In the genomic region with DNA sequence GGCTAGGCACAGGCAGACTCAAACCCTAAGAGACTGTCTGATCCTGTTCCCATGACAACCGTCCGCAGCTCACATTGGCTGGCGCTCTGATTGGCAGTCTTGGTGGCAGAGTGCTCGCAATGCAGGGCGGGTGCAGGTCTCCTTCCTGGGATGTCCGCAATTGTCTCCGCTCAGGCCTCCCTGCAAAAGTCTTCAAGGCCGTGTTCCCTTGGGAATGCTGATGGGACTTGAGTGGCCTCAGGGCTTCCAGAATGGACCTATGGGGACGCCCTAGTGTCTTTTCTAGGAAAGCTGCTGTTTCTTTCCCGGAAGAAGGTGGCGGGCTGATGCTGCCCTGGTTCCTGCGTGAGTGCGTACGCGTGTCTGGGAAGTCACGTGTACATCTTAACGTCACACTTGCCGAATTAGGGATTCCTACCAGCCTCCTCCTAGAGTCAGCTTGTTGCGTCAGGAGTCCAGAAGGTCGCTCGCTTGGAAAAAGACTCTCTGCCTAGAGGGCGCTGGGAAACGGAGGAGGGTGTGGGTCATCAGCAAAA, we compare ENCODE assay signal across 8 mouse cellular contexts.
DNase-seq lines count a peak whose midpoint lies in the region; ATAC-seq and TF ChIP-seq lines count a peak whose summit lies in the region.

No protein-coding gene starts in this region.

- peak overlapping the region; percentile 33 for H3K4me3 ChIP-seq in erythroblast, embryonic 14.5 days (replicated peaks)
- H3K4me3 ChIP-seq in embryonic facial prominence, embryonic 11.5 days (ENCODE audit: low read depth, low read length) = peak overlapping the region; percentile 46
- H3K4me3 ChIP-seq in kidney, adult 2 months (ENCODE audit: insufficient read depth, low read depth, low read length) = peak overlapping the region; percentile 70
- H3K4me3 ChIP-seq in limb, embryonic 11.5 days (ENCODE audit: low read depth, low read length) = peak overlapping the region; percentile 47
- peak overlapping the region; percentile 55 for H3K4me3 ChIP-seq in midbrain, embryonic 12.5 days

- peak overlapping the region; percentile 41 for H3K4me2 ChIP-seq in embryonic facial prominence, embryonic 11.5 days (ENCODE audit: low read depth, low read length)
- peak overlapping the region; percentile 85 for H3K4me2 ChIP-seq in limb, embryonic 11.5 days (ENCODE audit: low read depth, severe bottlenecking)
- peak overlapping the region; percentile 88 for H3K4me2 ChIP-seq in midbrain, embryonic 12.5 days (replicated peaks)

- no peak for ATAC-seq in erythroblast, adult 5-6 weeks (replicated peaks; ENCODE audit: low FRiP score, poor library complexity, severe bottlenecking)
- peak; percentile 90 for ATAC-seq in embryonic facial prominence, embryonic 11.5 days (replicated peaks; ENCODE audit: insufficient number of reproducible peaks, low FRiP score, low TSS enrichment, low read depth)
- ATAC-seq in limb, embryonic 11.5 days (ENCODE audit: insufficient number of reproducible peaks, low FRiP score, low TSS enrichment, low read depth) = peak; percentile 91
- peak; percentile 97 for ATAC-seq in midbrain, embryonic 12.5 days (ENCODE audit: low FRiP score, low read depth)

- no peak for TF ChIP-seq POLR2A in kidney, adult 2 months (IDR thresholded peaks at IDR 0.05; ENCODE audit: low read depth, low read length)

- DNase-seq in embryonic facial prominence, embryonic 11.5 days (ENCODE audit: low spot score) = peak; percentile 92
- peak; percentile 86 for DNase-seq in heart, adult 8-10 months (ENCODE audit: low spot score)
- peak; percentile 92 for DNase-seq in kidney, adult 2 months
- DNase-seq in limb, embryonic 11.5 days (ENCODE audit: low spot score) = peak; percentile 82
- peak; percentile 76 for DNase-seq in skeletal muscle tissue, adult 2 months (ENCODE audit: low read depth, low spot score)

- peaks cover 8% of the 10 kb centered on the region for H3K4me1 ChIP-seq in erythroblast, embryonic 14.5 days (ENCODE audit: control insufficient read depth)
- H3K4me1 ChIP-seq in embryonic facial prominence, embryonic 11.5 days (ENCODE audit: control insufficient read depth, insufficient read depth, low read length) = no peaks in the 10 kb centered on the region
- H3K4me1 ChIP-seq in kidney, adult 2 months (ENCODE audit: control insufficient read depth, insufficient read depth, low read length) = peaks cover 10% of the 10 kb centered on the region; the same call in 1 of the 2 replicates
- H3K4me1 ChIP-seq in limb, embryonic 11.5 days (ENCODE audit: control insufficient read depth, insufficient read depth, low read length) = no peaks in the 10 kb centered on the region
- peaks cover 8% of the 10 kb centered on the region for H3K4me1 ChIP-seq in midbrain, embryonic 12.5 days

- peak overlapping the region; percentile 51 for H3K9ac ChIP-seq in embryonic facial prominence, embryonic 11.5 days (replicated peaks; ENCODE audit: low read length)
- H3K9ac ChIP-seq in limb, embryonic 11.5 days (ENCODE audit: low read length) = peak overlapping the region; percentile 58; the same call in 1 of the 2 replicates
- H3K9ac ChIP-seq in midbrain, embryonic 12.5 days (replicated peaks) = peak overlapping the region; percentile 61

- no peak for TF ChIP-seq CTCF in kidney, adult 2 months (conservative IDR thresholded peaks at IDR 0.05; ENCODE audit: insufficient read depth, insufficient read length, low read depth, low read length)

- H3K27ac ChIP-seq in embryonic facial prominence, embryonic 11.5 days (replicated peaks; ENCODE audit: low read depth, low read length) = no peak overlapping the region
- peak overlapping the region; percentile 35; the same call in 1 of the 2 replicates for H3K27ac ChIP-seq in kidney, adult 2 months (ENCODE audit: insufficient read depth, low read depth, low read length)
- H3K27ac ChIP-seq in limb, embryonic 11.5 days (replicated peaks; ENCODE audit: low read depth, low read length) = 0 out of 2 replicates have a peak overlapping the region, but pooled peaks have one; percentile 14
- peak overlapping the region; percentile 84 for H3K27ac ChIP-seq in midbrain, embryonic 12.5 days (replicated peaks)

- peaks cover 2% of the 10 kb centered on the region for H3K9me3 ChIP-seq in erythroblast, embryonic 14.5 days (ENCODE audit: control insufficient read depth, low read length)
- H3K9me3 ChIP-seq in embryonic facial prominence, embryonic 11.5 days (replicated peaks; ENCODE audit: control insufficient read depth, low read length) = no peaks in the 10 kb centered on the region
- H3K9me3 ChIP-seq in limb, embryonic 11.5 days (ENCODE audit: control insufficient read depth, low read length) = no peaks in the 10 kb centered on the region
- no peaks in the 10 kb centered on the region for H3K9me3 ChIP-seq in midbrain, embryonic 12.5 days

- H3K36me3 ChIP-seq in erythroblast, embryonic 14.5 days (ENCODE audit: control insufficient read depth) = no peaks in the 10 kb centered on the region
- H3K36me3 ChIP-seq in embryonic facial prominence, embryonic 11.5 days (replicated peaks; ENCODE audit: control insufficient read depth, insufficient read depth, low read depth, low read length) = no peaks in the 10 kb centered on the region
- no peaks in the 10 kb centered on the region for H3K36me3 ChIP-seq in kidney, adult 2 months (ENCODE audit: control insufficient read depth, insufficient read depth, low read length)
- H3K36me3 ChIP-seq in limb, embryonic 11.5 days (ENCODE audit: control insufficient read depth, insufficient read depth, low read length) = no peaks in the 10 kb centered on the region
- H3K36me3 ChIP-seq in midbrain, embryonic 12.5 days = no peaks in the 10 kb centered on the region

- under 1% methylated on average over 23 of the region's 23 CpGs for WGBS in embryonic facial prominence, embryonic 11.5 days
- WGBS in kidney, adult 2 months = under 1% methylated on average over 23 of the region's 23 CpGs
- WGBS in limb, embryonic 11.5 days = under 1% methylated on average over 23 of the region's 23 CpGs
- 0% methylated on average over 23 of the region's 23 CpGs for WGBS in midbrain, embryonic 12.5 days

- peaks cover 21% of the 10 kb centered on the region for H3K27me3 ChIP-seq in erythroblast, embryonic 14.5 days (ENCODE audit: control insufficient read depth)
- H3K27me3 ChIP-seq in embryonic facial prominence, embryonic 11.5 days (ENCODE audit: control insufficient read depth, insufficient read depth, low read length) = no peaks in the 10 kb centered on the region
- H3K27me3 ChIP-seq in kidney, adult 2 months (replicated peaks; ENCODE audit: control insufficient read depth, insufficient read depth, low read length) = no peaks in the 10 kb centered on the region
- no peaks in the 10 kb centered on the region for H3K27me3 ChIP-seq in limb, embryonic 11.5 days (ENCODE audit: control insufficient read depth, insufficient read depth, low read length)
- 0 out of 2 replicates have a peak, but pooled peaks cover 4% of the 10 kb centered on the region for H3K27me3 ChIP-seq in midbrain, embryonic 12.5 days
